Mouse (Mus musculus): ENCODE measurements at regions not wholly inside any gene's neighbourhood (a gene's known extent, or its start where the extent isn't known, plus 50 kb on each side); places are given as distances from the start of the nearest gene placed in this dataset. TPM values are rescaled to one million over a fixed set of nuclear protein-coding genes. Genes with fewer than 3 reads are reported as not detected.
A peak's percentile ranks its signal among the peaks of the same experiment; 100 is the strongest.
"Not testable (repeated sequence)": the region's sequence is repeated elsewhere in the genome, so short reads cannot be mapped to it uniquely, and the experiment has no call there.

GRCm38 (mm10) chr13:61805300-61805699 is 235.4 kb upstream of the Cts3 start:
- not testable (repeated sequence) for H3K4me3 ChIP-seq (ENCODE audit: low read depth, low read length); DNase-seq (ENCODE audit: low spot score)
- WGBS: 97% methylated on average over 3 of the region's 3 CpGs

DNA sequence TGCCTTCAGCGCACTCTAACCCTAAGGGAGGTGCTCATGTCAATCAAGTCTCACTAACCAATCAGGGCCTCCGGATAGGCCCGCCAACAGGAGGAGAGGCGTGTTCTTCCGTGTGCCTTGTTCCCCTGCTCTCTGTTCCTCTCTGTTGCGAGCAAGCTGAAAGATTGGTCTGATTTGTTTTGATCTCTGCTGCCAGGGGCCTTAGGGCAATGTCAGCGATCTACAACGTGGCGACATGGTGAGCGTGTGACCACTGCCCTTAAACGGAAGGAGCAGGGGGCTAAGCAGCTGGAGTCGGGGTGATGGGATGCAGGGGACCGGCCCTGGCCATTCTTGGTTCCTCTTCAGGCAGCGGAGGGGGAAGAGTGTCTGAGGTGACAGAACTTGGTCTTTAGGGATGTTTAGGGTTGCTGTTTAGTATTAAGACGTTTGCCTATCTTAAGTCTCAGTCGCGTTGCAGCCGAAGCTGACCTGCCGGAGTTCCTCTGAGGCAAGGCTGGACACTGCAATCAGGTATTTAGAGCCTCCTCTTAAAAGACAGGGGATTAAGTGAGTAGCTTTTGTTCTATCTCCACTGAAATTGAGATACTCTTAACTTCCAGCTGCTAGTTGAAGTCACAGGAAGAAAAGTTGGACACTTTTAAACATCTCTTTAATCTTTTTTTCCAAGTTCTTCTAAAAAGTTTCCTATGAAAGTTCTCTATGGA is 234.4 kb upstream of the Cts3 start:
- not testable (repeated sequence) for H3K27ac ChIP-seq (replicated peaks; ENCODE audit: low read depth, low read length); H3K36me3 ChIP-seq (ENCODE audit: control insufficient read depth, insufficient read depth, low read length); ATAC-seq (ENCODE audit: insufficient number of reproducible peaks, low FRiP score, low TSS enrichment, low read depth); H3K9me3 ChIP-seq (ENCODE audit: control insufficient read depth, low read length); H3K27me3 ChIP-seq (ENCODE audit: control insufficient read depth, insufficient read depth, low read length); H3K4me1 ChIP-seq (ENCODE audit: control insufficient read depth, insufficient read depth, low read length)
- Histone ChIP-seq H3K9ac (ENCODE audit: low read length) (peak overlapping the region; percentile 76), H3K4me3 (ENCODE audit: low read depth, low read length) (peak overlapping the region; percentile 51), H3K4me2 (ENCODE audit: low read depth, severe bottlenecking) (peak overlapping the region; percentile 41)
- under 1% methylated on average over 19 of the region's 19 CpGs for WGBS
- DNase-seq (ENCODE audit: low spot score): peak; percentile 67

More at GRCm38 (mm10) chr13:61805300-61805699, 235.4 kb upstream of the Cts3 start:
- not testable (repeated sequence) for H3K4me1 ChIP-seq (ENCODE audit: control insufficient read depth, insufficient read depth, low read length); H3K27me3 ChIP-seq (ENCODE audit: control insufficient read depth, insufficient read depth, low read length); H3K36me3 ChIP-seq (ENCODE audit: control insufficient read depth, insufficient read depth, low read length); H3K9me3 ChIP-seq (ENCODE audit: control insufficient read depth, low read length); ATAC-seq (ENCODE audit: insufficient number of reproducible peaks, low FRiP score, low TSS enrichment, low read depth); H3K9ac ChIP-seq (ENCODE audit: low read length); H3K4me2 ChIP-seq (ENCODE audit: low read depth, severe bottlenecking); H3K27ac ChIP-seq (replicated peaks; ENCODE audit: low read depth, low read length)

DNA sequence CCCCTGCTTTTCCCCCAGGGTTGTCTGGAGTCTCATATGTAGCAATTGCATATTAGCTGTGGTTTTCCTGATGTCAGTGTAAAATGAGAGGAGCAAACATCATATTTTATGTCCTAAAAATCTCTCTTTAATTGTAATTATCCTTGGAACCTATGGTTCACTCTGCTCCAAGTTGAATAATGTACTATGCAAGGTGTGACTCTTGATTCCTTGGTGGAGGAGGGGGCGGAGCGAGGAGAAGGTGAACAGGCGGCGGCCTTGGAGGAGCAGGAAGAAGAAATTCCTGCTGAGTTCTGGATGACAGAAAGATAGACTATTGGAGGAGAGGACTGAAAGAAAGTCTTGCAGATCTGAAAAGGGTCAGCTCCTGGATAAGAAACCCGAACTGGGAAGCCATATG is 233.8 kb upstream of the Cts3 start:
- WGBS: 25% methylated on average over 5 of the region's 5 CpGs

GRCm38 (mm10) chr13:61763457-61763856 is 193.5 kb upstream of the Cts3 start:
- not testable (repeated sequence) for H3K9me3 ChIP-seq (ENCODE audit: control insufficient read depth, low read length); H3K27me3 ChIP-seq (ENCODE audit: control insufficient read depth, insufficient read depth, low read length); H3K9ac ChIP-seq (ENCODE audit: low read length); DNase-seq (ENCODE audit: low spot score); H3K4me2 ChIP-seq (ENCODE audit: low read depth, severe bottlenecking); H3K4me1 ChIP-seq (ENCODE audit: control insufficient read depth, insufficient read depth, low read length); H3K4me3 ChIP-seq (ENCODE audit: low read depth, low read length); H3K27ac ChIP-seq (replicated peaks; ENCODE audit: low read depth, low read length); H3K36me3 ChIP-seq (ENCODE audit: control insufficient read depth, insufficient read depth, low read length); ATAC-seq (ENCODE audit: insufficient number of reproducible peaks, low FRiP score, low TSS enrichment, low read depth)
- 83% methylated on average over 1 of the region's 1 CpGs for WGBS

More for the DNA sequence above, 233.8 kb upstream of the Cts3 start:
- Histone ChIP-seq H3K4me2 (ENCODE audit: low read depth, severe bottlenecking) (peak overlapping the region; percentile 41), H3K4me3 (ENCODE audit: low read depth, low read length) (peak overlapping the region; percentile 51), H3K9ac (ENCODE audit: low read length) (peak overlapping the region; percentile 76)
- ATAC-seq (ENCODE audit: insufficient number of reproducible peaks, low FRiP score, low TSS enrichment, low read depth); H3K36me3 ChIP-seq (ENCODE audit: control insufficient read depth, insufficient read depth, low read length); H3K27me3 ChIP-seq (ENCODE audit: control insufficient read depth, insufficient read depth, low read length); H3K9me3 ChIP-seq (ENCODE audit: control insufficient read depth, low read length); H3K4me1 ChIP-seq (ENCODE audit: control insufficient read depth, insufficient read depth, low read length); H3K27ac ChIP-seq (replicated peaks; ENCODE audit: low read depth, low read length); DNase-seq (ENCODE audit: low spot score): not testable (repeated sequence)

Small RNA genes in the stretch of these regions (microRNA-seq; reads per million reads assigned to microRNA genes)
- not detected for gene Gm23739
